Mouse (Mus musculus): Measurements from ENCODE around the gene Myo5a.

DNA sequence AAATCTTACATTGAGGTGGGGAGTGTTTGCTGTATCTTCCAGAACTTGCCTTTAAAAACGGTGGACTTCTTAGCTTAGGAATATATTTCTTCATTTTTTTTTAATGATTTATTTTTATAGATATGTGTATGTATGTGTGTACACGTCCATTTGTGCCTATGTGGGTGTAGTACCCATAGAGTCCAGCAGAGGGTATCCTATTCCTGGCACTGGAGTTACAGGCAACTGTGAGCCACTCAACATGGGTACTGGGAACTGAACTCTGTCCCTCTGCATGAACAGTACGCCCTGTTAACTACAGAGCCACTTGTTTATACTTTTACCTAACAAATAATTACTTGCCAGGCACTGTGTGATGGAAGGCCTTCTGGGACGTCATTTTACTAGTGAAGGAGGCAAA, 188.8 kb downstream of the Myo5a start:
- TF ChIP-seq POLR2A (IDR thresholded peaks at IDR 0.05; ENCODE audit: insufficient read depth, low read depth, low read length) (no peak), CTCF (IDR thresholded peaks at IDR 0.05) (peak; percentile 51), EP300 (IDR thresholded peaks at IDR 0.05; ENCODE audit: insufficient read depth, low read depth, low read length) (no peak)

Data from heart, adult 2 months (tissue).